17 mouse cellular contexts compared by ENCODE assay signal in genomic region chr11:109709501-109709900, GRCm38 (mm10). TPM values are rescaled to one million over a fixed set of nuclear protein-coding genes. Genes with fewer than 3 reads are reported as not detected.
"Had no signal": no experiment of that assay in that cellular context is flagged by ENCODE, and none has a peak within 500 bp of the region (broad histone marks: within the 10 kb centered on the region; RNA-seq: fewer than 3 reads in every experiment).

No protein-coding gene starts in this region.

- H3K36me3 ChIP-seq: neural tube, embryonic 13.5 days; neural tube, embryonic 15.5 days; stomach, embryonic 15.5 days had no signal

- H3K4me1 ChIP-seq: stomach, embryonic 15.5 days had no signal

- H3K27ac ChIP-seq: neural tube, embryonic 13.5 days; neural tube, embryonic 15.5 days; stomach, embryonic 15.5 days; stomach, postnatal 0 days had no signal

- H3K4me3 ChIP-seq: neural tube, embryonic 13.5 days; neural tube, embryonic 15.5 days; stomach, embryonic 15.5 days had no signal

- DNase-seq: retina, postnatal 1 day; right cerebral cortex, adult 18-20 months; right cerebral cortex, postnatal 14 days; right cerebral cortex, postnatal 25 days; right cerebral cortex, postnatal 4 days; spleen, adult 18-20 months; thymus, adult 18-20 months; thymus, adult 2 months; thymus, postnatal 14 days; thymus, postnatal 25 days; thymus, postnatal 36 days; thymus, postnatal 4 days had no signal

- H3K4me2 ChIP-seq: neural tube, embryonic 13.5 days; neural tube, embryonic 15.5 days; stomach, embryonic 15.5 days had no signal

- H3K9me3 ChIP-seq: neural tube, embryonic 13.5 days; neural tube, embryonic 15.5 days; stomach, embryonic 15.5 days had no signal

- H3K9ac ChIP-seq: neural tube, embryonic 13.5 days; neural tube, embryonic 15.5 days; stomach, embryonic 15.5 days had no signal

- H3K27me3 ChIP-seq: neural tube, embryonic 13.5 days; neural tube, embryonic 15.5 days; stomach, embryonic 15.5 days had no signal

RNA-seq across cellular contexts. Expression of gene Fam20a, which starts 12.6 kb away (rescaled TPM):
- total RNA-seq: neutrophil, adult 5-6 weeks had no signal
